Mouse (Mus musculus) thymus, adult 2 months (tissue): ENCODE measurements around the gene Pla2g4d.

Experiments used
- CTCF ChIP-seq: fragments of 200-500 bp; IDR thresholded peaks from 2 replicates; pipeline ENCODE4 v1.5.1; 2012; ENCODE audit warnings: mild to moderate bottlenecking, control low read depth, low read length, moderate library complexity, borderline replicate concordance; ENCODE audit not compliant: control insufficient read depth, poor library complexity, insufficient read depth; ENCODE audit errors: extremely low read depth
- POLR2A ChIP-seq: fragments of 200-500 bp; IDR thresholded peaks from 2 replicates; pipeline ENCODE4 v1.6.1; 2012; ENCODE audit warnings: mild to moderate bottlenecking, low read length, control low read depth, moderate library complexity; ENCODE audit not compliant: control insufficient read depth, poor library complexity, insufficient read depth; ENCODE audit errors: extremely low read depth

GRCm38 (mm10) chr2:120296160-120296559 is 7.2 kb upstream of the Pla2g4d start:
- TF ChIP-seq POLR2A, result no peak
- TF ChIP-seq CTCF, result no peak
